Mouse (Mus musculus) erythroblast, embryonic 14.5 days (primary cell): ENCODE results near the gene Olfr1394.
"Not testable (repeated sequence)": the region's sequence is repeated elsewhere in the genome, so short reads cannot be mapped to it uniquely, and the experiment has no call there.

ENCODE experiments used
- GATA1 ChIP-seq: IDR thresholded peaks from 2 replicates; pipeline ENCODE4 v1.6.1; 2012; ENCODE audit warnings: low read length, inconsistent platforms, mixed read lengths
- TAL1 ChIP-seq: IDR thresholded peaks from 3 replicates; pipeline ENCODE4 v1.6.1; 2012; ENCODE audit warnings: low read length, inconsistent platforms, mixed read lengths

DNA sequence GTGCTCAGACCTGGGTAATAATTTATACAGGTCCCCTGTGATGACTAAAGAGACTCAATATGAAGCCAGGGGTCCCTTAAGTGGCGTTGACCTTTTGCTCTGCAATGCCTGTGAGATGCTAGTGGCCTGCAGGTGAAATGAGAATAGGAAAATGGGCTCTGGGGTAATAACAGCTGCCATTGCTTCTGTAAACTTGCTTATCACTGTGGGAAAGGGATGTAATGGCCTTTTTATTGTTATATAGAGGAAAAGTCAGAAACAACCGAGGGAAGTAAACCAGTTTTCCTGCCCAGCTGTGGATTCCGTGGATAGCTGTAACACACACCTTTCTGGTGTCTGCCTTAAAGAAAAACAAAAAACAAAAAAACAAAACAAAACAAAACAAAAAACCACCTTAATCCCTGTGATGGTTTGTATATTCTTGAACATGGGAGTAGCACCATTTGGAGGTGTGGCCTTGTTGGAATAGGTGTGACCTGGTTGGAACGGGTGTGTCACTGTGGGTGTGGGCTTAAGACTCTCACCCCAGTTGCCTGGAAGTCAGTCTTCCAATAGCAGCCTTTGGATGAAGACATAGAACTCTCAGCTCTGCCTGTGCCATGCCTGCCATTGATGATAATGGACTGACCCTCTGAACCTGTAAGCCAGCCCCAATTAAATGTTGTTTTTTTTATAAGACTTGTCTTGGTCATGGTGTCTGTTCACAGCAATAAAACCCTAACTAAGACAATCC lies 22.0 kb downstream of the Olfr1394 start:
- TF ChIP-seq TAL1, GATA1: not testable (repeated sequence)
